Mouse (Mus musculus) limb, embryonic 15.5 days (tissue): ENCODE results near the gene Itga9. TPM values are rescaled to one million over a fixed set of nuclear protein-coding genes. Genes with fewer than 3 reads are reported as not detected.

Source experiments
- ATAC-seq: fragments of 200-750 bp; cut with Nextera tagmentation; 2 replicates; pipeline ENCODE4 v1.8.0; 2017; ENCODE audit warnings: low read depth, moderate TSS enrichment; ENCODE audit not compliant: insufficient number of reproducible peaks, low FRiP score, low TSS enrichment
- H3K27ac ChIP-seq: fragments of 300-500 bp; sonication (generic); 2 replicates; pipeline ENCODE4 v1.5.1; 2015; ENCODE audit warnings: moderate library complexity, mild to moderate bottlenecking, inconsistent platforms
- H3K27me3 ChIP-seq: fragments of 300-500 bp; sonication (generic); 2 replicates; pipeline ENCODE4 v1.6.1; 2015; ENCODE audit warnings: inconsistent platforms
- H3K36me3 ChIP-seq: fragments of 300-500 bp; sonication (generic); 2 replicates; pipeline ENCODE4 v1.6.1; 2015; ENCODE audit warnings: inconsistent platforms
- H3K4me1 ChIP-seq: fragments of 300-500 bp; sonication (generic); 2 replicates; pipeline ENCODE4 v1.6.1; 2015; ENCODE audit warnings: inconsistent platforms
- H3K4me2 ChIP-seq: fragments of 300-500 bp; sonication (generic); 2 replicates; pipeline ENCODE4 v1.6.1; 2015; ENCODE audit warnings: mild to moderate bottlenecking, inconsistent platforms
- H3K4me3 ChIP-seq: fragments of 300-500 bp; sonication (generic); 2 replicates; pipeline ENCODE4 v1.5.1; 2015; ENCODE audit warnings: mild to moderate bottlenecking, inconsistent platforms
- H3K9ac ChIP-seq: fragments of 300-500 bp; sonication (generic); 2 replicates; pipeline ENCODE4 v1.6.1; 2015; ENCODE audit warnings: inconsistent platforms
- H3K9me3 ChIP-seq: fragments of 300-500 bp; sonication (generic); 2 replicates; pipeline ENCODE4 v1.6.1; 2016; ENCODE audit warnings: inconsistent platforms
- WGBS: fragments of 180-500 bp; shearing (Covaris S2); methylation state at CpG from one replicate; pipeline ENCODE4 v1.1.7; 2015; 5-methylcytosine and 5-hydroxymethylcytosine counted together
- polyA plus RNA-seq: library from polyadenylated mRNA; unstranded; fragments of >200 nt; fragmentation: Nextera tagmentation; extraction: Ambion mirVana; gene quantifications from 2 replicates; pipeline ENCODE4 v1.2.1, GENCODE M21; 2015

Itga9 gene
- polyA plus RNA-seq, 1 experiment from 2014 or later, result 9.9 TPM

- no peak for ATAC-seq
- H3K9ac ChIP-seq, result no peak overlapping the region
- no peak overlapping the region for H3K27ac ChIP-seq
- H3K4me1 ChIP-seq, result no peaks in the 10 kb centered on the region
- no peak overlapping the region for H3K4me2 ChIP-seq
- 76% methylated on average over 6 of the region's 6 CpGs for WGBS
- H3K36me3 ChIP-seq, result peaks cover 27% of the 10 kb centered on the region
- no peak overlapping the region for H3K4me3 ChIP-seq
- H3K9me3 ChIP-seq, result no peaks in the 10 kb centered on the region
- H3K27me3 ChIP-seq, result no peaks in the 10 kb centered on the region
Observed at GRCm38 (mm10) chr9:118631775-118632757, 25.6 kb downstream of the Itga9 start.

- Histone ChIP-seq H3K4me2 (no peak overlapping the region), H3K9me3 (no peaks in the 10 kb centered on the region), H3K9ac (no peak overlapping the region), H3K36me3 (peaks cover 31% of the 10 kb centered on the region), H3K27me3 (no peaks in the 10 kb centered on the region), H3K27ac (no peak overlapping the region), H3K4me3 (no peak overlapping the region), H3K4me1 (no peaks in the 10 kb centered on the region)
- ATAC-seq, result no peak
- WGBS, result 76% methylated on average over 14 of the region's 14 CpGs
Observed at GRCm38 (mm10) chr9:118632758-118633143, 26.3 kb downstream of the Itga9 start.

- no peaks in the 10 kb centered on the region for H3K4me1 ChIP-seq
- no peak for ATAC-seq
- no peaks in the 10 kb centered on the region for H3K9me3 ChIP-seq
- WGBS, result 83% methylated on average over 5 of the region's 5 CpGs
- H3K4me2 ChIP-seq, result no peak overlapping the region
- no peaks in the 10 kb centered on the region for H3K27me3 ChIP-seq
- peaks cover 33% of the 10 kb centered on the region for H3K36me3 ChIP-seq
- H3K9ac ChIP-seq, result no peak overlapping the region
- no peak overlapping the region for H3K4me3 ChIP-seq
- no peak overlapping the region for H3K27ac ChIP-seq
Observed at GRCm38 (mm10) chr9:118638642-118639210, 32.2 kb downstream of the Itga9 start.

- no peak overlapping the region for H3K4me3 ChIP-seq
- peaks cover 6% of the 10 kb centered on the region for H3K36me3 ChIP-seq
- no peak overlapping the region for H3K27ac ChIP-seq
- 73% methylated on average over 17 of the region's 17 CpGs for WGBS
- H3K9me3 ChIP-seq, result no peaks in the 10 kb centered on the region
- no peak overlapping the region for H3K9ac ChIP-seq
- H3K4me1 ChIP-seq, result 0 out of 2 replicates have a peak, but pooled peaks cover 3% of the 10 kb centered on the region
- no peaks in the 10 kb centered on the region for H3K27me3 ChIP-seq
- ATAC-seq, result no peak
- no peak overlapping the region for H3K4me2 ChIP-seq
Observed at GRCm38 (mm10) chr9:118645698-118646355, 39.3 kb downstream of the Itga9 start.

GRCm38 (mm10) chr9:118647495-118647894 lies 41.0 kb downstream of the Itga9 start:
- Histone ChIP-seq H3K9me3 (no peaks in the 10 kb centered on the region), H3K4me1 (peaks cover 5% of the 10 kb centered on the region; the same call in 1 of the 2 replicates), H3K27me3 (no peaks in the 10 kb centered on the region), H3K4me2 (no peak overlapping the region), H3K36me3 (peaks cover 6% of the 10 kb centered on the region), H3K4me3 (no peak overlapping the region), H3K27ac (no peak overlapping the region), H3K9ac (no peak overlapping the region)
- 80% methylated on average over 3 of the region's 3 CpGs for WGBS
- ATAC-seq, result no peak

- peaks cover 5% of the 10 kb centered on the region; the same call in 1 of the 2 replicates for H3K4me1 ChIP-seq
- no peak overlapping the region for H3K4me2 ChIP-seq
- no peak overlapping the region for H3K9ac ChIP-seq
- ATAC-seq, result no peak
- no peaks in the 10 kb centered on the region for H3K27me3 ChIP-seq
- H3K27ac ChIP-seq, result no peak overlapping the region
- H3K4me3 ChIP-seq, result no peak overlapping the region
- H3K36me3 ChIP-seq, result peaks cover 11% of the 10 kb centered on the region
- no peaks in the 10 kb centered on the region for H3K9me3 ChIP-seq
- WGBS, result 26% methylated on average over 4 of the region's 4 CpGs
Observed at GRCm38 (mm10) chr9:118650976-118651375, 44.5 kb downstream of the Itga9 start.

- H3K27me3 ChIP-seq, result no peaks in the 10 kb centered on the region
- H3K4me1 ChIP-seq, result peaks cover 5% of the 10 kb centered on the region; the same call in 1 of the 2 replicates
- H3K9ac ChIP-seq, result no peak overlapping the region
Observed at GRCm38 (mm10) chr9:118651939-118652338, 45.4 kb downstream of the Itga9 start.

GRCm38 (mm10) chr9:118653436-118653835 lies 46.9 kb downstream of the Itga9 start:
- Histone ChIP-seq H3K4me3 (no peak overlapping the region), H3K27me3 (no peaks in the 10 kb centered on the region), H3K36me3 (peaks cover 11% of the 10 kb centered on the region), H3K9me3 (no peaks in the 10 kb centered on the region), H3K9ac (no peak overlapping the region), H3K27ac (no peak overlapping the region), H3K4me2 (no peak overlapping the region), H3K4me1 (peaks cover 5% of the 10 kb centered on the region; the same call in 1 of the 2 replicates)
- no peak for ATAC-seq
- WGBS, result 31% methylated on average over 1 of the region's 1 CpGs

More at GRCm38 (mm10) chr9:118651939-118652338, 45.4 kb downstream of the Itga9 start:
- H3K9me3 ChIP-seq, result no peaks in the 10 kb centered on the region
- WGBS, result 44% methylated on average over 2 of the region's 2 CpGs
- no peak for ATAC-seq
- H3K4me3 ChIP-seq, result no peak overlapping the region
- no peak overlapping the region for H3K27ac ChIP-seq
- no peak overlapping the region for H3K4me2 ChIP-seq
- H3K36me3 ChIP-seq, result peaks cover 11% of the 10 kb centered on the region

- Histone ChIP-seq H3K4me1 (peaks cover 5% of the 10 kb centered on the region; the same call in 1 of the 2 replicates), H3K36me3 (peaks cover 11% of the 10 kb centered on the region), H3K27ac (no peak overlapping the region), H3K9ac (no peak overlapping the region), H3K9me3 (no peaks in the 10 kb centered on the region), H3K4me3 (no peak overlapping the region), H3K27me3 (no peaks in the 10 kb centered on the region), H3K4me2 (no peak overlapping the region)
- 25% methylated on average over 6 of the region's 6 CpGs for WGBS
- ATAC-seq, result no peak
Observed at GRCm38 (mm10) chr9:118654969-118655368, 48.5 kb downstream of the Itga9 start.

- H3K4me1 ChIP-seq, result peaks cover 2% of the 10 kb centered on the region; the same call in 1 of the 2 replicates
- 85% methylated on average over 3 of the region's 3 CpGs for WGBS
Observed at GRCm38 (mm10) chr9:118655726-118656125, 49.2 kb downstream of the Itga9 start.

GRCm38 (mm10) chr9:118658159-118658558 lies 51.7 kb downstream of the Itga9 start:
- H3K36me3 ChIP-seq, result peaks cover 18% of the 10 kb centered on the region
- H3K4me3 ChIP-seq, result no peak overlapping the region
- H3K27me3 ChIP-seq, result no peaks in the 10 kb centered on the region
- H3K4me1 ChIP-seq, result no peaks in the 10 kb centered on the region
- WGBS, result 58% methylated on average over 7 of the region's 7 CpGs
- H3K9ac ChIP-seq, result no peak overlapping the region
- H3K27ac ChIP-seq, result no peak overlapping the region
- no peaks in the 10 kb centered on the region for H3K9me3 ChIP-seq
- no peak for ATAC-seq
- H3K4me2 ChIP-seq, result no peak overlapping the region

More at GRCm38 (mm10) chr9:118655726-118656125, 49.2 kb downstream of the Itga9 start:
- no peak for ATAC-seq
- no peak overlapping the region for H3K27ac ChIP-seq
- no peak overlapping the region for H3K4me3 ChIP-seq
- no peaks in the 10 kb centered on the region for H3K27me3 ChIP-seq
- H3K9ac ChIP-seq, result no peak overlapping the region
- no peaks in the 10 kb centered on the region for H3K9me3 ChIP-seq
- peaks cover 11% of the 10 kb centered on the region for H3K36me3 ChIP-seq
- H3K4me2 ChIP-seq, result no peak overlapping the region
